Mouse (Mus musculus) left cerebral cortex, adult 18-20 months (tissue): ENCODE data around the gene Acvrl1. TPM values are rescaled to one million over a fixed set of nuclear protein-coding genes. Genes with fewer than 3 reads are reported as not detected.

Source experiments
- DNase-seq, 2 experiments: peaks; one replicate each; pipeline ENCODE4 v3.0.0; 2021 to 2022; ENCODE audit warnings: low spot score in 2 of 2, mixed read lengths in 1 of 2
- total RNA-seq, 2 experiments: library from RNA; stranded (reverse); gene quantifications; 2 replicates each; pipeline ENCODE4 v1.2.3; 2021

Gene Acvrl1
- total RNA-seq, 2 experiments from 2014 or later, result 12.1 to 14.2 TPM

DNA sequence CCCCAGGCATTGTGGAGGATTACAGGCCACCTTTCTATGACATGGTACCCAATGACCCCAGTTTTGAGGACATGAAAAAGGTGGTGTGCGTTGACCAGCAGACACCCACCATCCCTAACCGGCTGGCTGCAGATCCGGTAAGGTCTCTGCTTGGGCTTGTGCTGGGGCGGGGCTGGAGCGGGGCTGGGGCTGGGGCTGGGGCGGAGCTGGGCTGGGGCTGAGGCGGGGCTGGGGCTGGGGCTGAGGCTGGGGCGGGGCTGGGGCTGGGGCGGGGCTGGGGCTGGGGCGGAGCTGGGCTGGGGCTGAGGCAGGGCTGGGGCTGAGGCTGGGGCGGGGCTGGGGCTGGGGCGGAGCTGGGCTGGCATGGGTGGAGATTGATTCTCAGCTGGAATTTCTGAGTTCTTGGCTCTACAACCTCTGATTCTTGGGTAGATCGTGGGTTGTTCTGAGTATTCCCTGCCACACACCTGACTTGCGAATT lies 12.8 kb downstream of the Acvrl1 start:
- no peak for DNase-seq

DNA sequence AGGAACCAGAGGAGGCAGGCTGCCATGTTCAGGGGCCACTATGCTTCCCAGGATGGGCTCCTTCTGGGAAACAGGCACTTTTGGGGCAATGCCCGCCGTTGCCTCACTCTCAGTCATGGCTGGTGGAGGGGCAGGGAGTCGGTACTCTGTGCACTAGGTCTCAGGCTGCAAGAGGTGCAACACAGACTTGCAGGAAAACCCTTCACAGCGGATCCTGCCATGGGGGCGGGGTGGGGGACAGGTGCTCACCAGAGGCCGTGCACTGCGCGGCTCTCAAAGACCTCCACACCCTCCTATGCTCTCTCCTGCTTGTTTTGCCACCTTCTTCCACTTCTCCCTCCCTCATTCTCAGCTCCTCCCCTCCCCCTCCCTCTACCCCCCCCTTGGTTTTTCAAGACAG lies 14.3 kb downstream of the Acvrl1 start:
- no peak for DNase-seq

DNA sequence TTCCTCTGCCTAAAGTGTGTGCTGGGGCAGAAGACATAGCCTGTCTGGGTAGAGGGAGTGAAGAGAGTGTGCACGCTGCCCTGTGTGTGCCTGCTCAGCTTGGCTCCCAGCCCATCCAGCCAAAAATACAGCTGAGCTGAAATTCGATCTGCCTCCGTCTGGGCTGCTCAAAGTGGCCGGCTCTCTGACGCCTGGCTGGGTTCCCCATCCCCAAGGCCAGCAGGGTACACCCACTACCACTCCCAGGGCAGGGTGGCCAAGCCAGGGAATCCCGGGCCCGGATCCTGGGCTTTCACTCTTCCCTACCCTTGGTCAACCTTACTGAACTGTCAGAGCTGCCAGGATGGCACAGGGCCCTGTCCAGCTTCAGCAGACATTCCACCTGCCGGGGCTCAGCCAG lies 15.2 kb downstream of the Acvrl1 start:
- peak in 1 of 2 experiments; percentile 51 for DNase-seq

DNA sequence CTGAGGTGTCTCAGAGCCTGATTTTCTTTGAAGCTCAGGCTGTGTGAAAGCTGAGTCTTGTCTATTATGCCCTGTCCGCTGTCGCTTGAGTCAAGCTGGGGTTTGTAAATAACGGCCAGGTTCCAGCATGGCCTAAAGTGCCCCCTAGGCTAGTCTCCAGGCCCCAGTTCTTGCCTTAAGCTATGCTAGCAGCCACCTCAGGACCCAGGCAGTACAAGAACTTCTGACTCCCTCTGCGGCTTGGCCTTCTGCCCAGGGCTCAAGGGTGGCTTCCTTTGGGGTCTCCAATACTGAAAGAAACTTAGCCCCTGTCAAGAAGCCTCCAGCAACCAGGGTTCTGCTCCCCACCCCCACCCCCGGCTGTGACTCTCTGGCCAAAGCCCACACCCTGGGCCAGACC lies 15.9 kb downstream of the Acvrl1 start:
- DNase-seq, result no peak

DNA sequence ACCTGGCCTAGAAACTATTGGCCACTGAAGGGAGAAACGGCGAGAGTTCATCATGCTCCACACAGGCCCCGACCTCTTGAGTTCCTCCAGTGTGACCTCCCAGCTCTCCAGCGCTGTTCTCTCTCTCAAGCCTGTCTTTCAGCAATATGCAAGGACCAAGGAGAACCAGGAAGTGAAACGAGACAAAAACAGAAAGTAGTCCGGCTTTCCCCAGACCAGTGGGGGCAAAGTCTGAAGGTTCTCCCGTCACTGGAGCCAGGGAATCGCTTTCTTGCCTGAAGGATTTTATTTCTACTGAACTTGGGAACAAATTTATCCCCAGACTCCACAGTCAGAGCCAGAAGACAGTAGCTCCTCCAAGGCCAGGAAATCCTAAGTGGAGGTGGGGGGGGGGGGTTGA lies 16.5 kb downstream of the Acvrl1 start:
- DNase-seq, result no peak

DNA sequence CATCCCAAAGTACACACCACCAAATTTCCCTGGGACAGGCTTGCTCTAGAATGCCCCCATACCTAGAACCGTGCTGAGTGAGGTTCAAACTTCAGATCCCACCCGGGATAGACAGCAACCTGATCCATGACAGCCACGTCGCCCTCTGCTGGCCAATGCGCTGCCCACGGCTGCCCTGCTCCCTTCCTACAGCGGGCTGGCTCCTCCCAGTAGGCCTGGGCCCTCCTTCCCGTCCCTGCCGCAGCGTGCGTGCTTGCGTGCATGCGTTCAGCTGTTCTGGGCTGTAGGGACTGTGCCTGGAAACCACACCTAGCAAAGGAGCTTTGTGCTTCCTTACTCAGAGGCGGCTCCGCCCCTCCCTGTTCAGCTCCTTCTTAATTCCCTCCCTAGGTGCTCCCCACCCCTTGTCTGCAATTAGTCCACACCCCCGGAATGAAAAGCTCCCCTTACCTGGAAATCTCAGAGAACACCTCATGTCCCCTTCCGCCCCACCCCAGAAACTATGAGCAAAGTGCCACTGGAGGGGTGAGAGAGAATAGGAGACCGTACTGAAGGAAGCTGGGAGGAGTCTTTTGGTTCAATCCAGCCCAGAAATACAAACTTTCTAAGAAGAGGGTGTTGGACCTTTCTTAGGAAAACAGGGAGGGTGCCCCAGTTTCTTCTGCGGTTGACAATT lies 17.2 kb downstream of the Acvrl1 start:
- DNase-seq, result peak; percentile 90 to 94

DNA sequence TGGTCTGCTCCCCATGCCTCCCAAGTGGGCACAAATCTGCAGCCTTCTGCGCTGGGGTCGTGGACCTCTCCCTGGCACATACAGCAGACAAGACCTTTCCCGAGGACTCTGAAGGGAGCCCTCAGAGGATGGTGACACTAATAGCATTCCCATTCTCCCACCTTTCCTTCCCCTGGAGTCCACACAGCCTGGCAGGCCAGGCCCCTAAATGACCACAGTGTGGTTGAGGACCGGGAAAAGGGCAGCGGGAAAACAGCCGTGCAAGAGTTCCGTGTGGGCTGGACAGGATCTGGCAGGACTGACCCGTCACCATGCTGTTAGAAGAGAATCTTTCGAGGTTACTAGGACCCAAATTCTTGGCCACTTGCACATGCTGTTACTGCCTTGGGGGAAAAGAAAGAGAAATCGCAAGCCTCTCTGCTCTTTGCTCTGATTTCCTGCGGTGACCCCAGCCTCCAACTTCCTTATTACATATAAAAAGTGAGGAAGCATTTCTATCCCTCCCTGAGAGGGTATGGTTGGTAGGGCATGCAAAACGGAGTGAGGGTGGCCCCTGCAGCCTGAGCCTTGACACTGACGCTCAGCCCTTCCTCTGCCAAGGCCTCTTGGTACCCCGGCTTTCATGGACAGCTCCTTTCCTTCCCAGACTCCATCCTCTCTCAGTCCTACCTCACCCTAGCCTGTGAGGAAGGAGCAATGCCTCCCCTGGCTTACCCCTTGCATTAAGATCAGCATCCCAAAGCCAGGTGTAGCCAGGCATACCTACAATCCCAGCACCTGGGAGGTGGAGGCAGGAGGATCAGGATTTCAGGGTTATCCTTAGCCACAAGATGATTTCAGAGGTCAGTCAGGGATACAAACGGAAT lies 18.0 kb downstream of the Acvrl1 start:
- DNase-seq, result no peak

DNA sequence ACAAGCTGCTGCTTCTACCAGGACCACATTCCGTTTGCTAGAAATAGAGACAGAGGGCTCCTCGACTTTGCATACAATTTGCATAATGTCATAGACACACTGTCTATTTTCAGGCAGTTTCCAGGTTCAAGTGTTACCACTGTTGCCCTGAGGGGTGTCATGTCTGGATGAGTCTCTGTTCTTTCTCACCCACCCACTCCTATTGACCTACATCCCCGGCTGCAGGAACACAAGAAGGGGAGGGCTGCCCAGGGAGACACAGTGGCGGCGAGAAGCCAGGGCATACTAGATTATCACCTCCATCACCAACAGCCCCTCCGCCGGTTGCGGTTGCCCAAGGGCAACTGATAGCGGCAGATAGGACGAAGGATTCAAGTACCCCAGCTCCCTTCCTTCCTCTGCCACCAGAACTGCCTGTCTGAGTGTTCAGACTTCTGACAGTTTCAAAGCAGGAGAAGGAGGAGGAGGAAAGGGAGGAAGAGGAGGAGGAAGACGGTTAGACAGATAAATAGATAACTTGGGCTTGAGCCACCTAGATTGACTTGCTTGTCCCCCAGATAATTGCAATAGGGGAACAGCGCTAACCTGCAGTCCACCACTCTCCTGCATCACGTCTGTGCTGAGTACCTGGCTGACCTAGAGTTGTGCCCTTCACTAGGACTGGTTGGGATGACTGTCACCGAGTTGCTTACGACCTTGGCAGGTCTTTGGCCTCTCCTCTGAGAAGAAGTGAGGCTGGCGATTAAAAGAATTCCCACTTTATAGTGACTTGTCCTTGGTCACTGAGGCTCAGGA lies 19.0 kb downstream of the Acvrl1 start:
- no peak for DNase-seq

DNA sequence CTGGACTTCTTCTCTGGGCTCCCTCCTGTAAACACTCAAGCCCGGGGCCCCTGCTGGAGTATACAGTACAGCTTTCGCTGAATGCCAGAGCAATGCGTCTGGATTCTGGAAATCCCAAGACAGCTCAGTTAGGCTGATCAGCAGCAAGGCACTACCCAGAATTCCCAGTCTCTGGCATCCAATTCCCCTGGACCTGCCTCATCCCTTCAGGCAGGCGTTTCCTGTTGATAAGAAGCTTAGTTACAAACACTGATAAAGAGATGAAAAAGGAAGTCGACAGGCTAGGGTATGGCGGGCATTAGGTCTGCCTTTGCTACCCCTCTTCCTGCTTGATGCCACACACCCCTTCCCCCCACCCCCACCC lies 19.6 kb downstream of the Acvrl1 start:
- no peak for DNase-seq

DNA sequence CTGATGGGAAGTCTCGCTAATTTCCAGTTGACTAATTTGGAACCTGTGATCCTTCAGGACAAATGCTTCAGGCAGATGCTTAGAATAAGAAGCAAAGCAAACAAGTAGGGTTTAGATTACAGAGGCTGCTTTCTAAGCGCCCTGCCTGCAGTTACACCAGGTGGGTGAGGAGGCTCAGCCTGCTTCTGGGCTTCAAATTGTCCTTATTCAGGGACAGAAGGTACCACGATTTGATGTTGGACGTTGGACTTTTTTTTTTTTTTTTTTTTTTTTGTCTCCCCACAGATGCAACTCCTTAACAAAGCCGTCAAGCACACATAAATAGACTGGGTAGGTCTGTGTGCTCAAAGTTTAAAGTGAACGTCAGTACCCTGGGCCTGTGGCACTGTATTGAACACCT lies 20.3 kb downstream of the Acvrl1 start:
- no peak for DNase-seq

DNA sequence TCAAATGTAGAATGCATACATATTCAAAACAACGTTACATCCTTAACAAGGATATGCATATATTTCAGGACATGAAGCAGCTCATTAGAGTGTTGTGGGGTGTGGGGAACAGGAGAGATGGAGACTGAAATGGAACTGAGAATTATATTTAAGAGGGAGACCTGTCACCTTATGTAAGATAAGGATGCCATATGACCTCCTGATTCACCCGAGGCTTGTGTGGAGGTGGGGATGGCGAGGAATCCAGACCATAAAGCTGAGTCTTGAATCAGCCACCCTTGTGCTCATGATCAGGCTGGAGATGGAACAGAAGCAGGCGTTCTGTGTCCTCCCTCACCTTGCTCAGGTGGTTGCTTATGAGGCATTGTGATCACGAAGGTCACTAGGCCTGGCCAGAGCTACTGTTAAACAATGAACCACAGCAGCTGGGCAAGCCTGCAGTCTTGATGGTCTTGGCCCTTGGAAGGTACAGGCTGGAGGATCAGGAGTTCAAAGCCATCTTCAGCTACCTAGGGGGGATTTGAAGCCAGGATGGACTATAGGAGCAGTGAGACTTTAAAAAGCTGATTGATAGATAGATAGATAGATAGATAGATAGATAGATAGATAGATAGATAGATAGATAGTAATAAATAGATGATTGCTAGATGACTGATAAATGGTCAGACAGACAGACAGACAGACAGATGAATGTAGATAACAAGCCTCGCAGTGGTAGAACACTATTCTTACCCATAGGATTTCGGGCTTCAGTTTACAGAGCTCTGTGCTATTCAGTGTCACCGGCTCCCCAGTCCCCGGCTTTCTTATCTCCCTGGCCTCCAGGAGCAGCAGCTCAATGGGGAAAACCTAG lies 23.3 kb downstream of the Acvrl1 start:
- DNase-seq, result no peak

DNA sequence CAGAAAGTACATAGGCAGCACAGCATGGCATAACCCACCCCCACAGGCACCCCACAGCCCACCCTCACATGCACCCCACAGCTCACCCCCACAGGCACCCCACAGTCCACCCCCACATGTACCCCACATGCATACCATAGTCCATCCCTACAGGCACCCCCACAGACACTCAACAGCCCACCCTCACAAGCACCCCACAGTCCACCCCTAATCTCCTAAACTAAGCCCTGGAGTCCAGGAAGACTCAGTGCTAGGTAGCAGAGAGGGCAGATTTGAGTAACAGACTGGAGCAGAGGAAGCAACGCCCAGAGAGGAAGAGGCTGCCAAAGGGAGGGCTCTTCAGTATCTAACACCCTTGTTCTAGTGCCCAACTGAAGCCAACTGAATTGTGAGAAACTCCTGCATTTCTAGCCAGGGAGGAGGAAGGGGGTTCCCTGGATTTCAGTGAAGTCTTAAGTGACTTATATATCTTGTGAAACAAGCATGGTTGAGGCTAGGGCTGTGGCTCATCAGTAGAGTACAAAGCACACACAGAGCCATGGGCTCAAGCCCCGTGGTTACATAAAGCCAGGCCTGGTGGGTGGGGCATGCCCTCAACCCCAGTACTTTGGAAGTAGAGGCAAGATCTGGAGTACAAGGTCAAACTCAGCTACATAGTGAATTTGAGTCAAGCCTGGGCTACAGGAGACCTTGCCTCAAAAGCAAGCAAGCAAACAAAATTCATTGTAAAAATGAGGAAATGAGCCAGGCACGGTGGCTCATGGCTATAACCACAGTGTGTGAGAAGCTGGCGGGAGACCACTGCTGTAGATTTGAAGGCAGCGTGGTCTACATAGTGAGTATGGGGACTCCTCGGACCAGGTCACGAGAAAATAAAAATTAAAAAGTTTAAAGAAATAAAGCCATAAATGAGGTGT lies 26.6 kb downstream of the Acvrl1 start:
- no peak for DNase-seq

DNA sequence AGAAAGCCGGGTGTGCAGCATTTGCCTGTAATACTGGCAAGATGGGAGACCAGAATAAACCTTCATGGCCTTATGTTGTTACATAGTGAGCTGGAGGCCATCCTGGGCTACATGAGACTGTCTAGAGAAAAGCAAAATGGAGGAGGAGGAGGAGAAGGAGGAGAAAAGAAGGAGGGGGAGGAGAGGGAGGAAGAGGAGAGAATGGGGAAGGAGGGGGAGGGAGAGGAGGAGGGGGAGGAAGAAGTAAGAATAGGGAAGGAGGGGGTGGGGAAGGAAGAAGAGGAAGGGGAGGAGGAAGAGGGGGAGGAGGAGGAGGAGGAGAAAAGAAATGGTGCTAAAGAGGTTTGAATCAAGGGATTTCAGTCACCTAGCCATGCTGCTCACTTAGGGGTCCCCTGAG lies 31.8 kb downstream of the Acvrl1 start:
- DNase-seq, result no peak

DNA sequence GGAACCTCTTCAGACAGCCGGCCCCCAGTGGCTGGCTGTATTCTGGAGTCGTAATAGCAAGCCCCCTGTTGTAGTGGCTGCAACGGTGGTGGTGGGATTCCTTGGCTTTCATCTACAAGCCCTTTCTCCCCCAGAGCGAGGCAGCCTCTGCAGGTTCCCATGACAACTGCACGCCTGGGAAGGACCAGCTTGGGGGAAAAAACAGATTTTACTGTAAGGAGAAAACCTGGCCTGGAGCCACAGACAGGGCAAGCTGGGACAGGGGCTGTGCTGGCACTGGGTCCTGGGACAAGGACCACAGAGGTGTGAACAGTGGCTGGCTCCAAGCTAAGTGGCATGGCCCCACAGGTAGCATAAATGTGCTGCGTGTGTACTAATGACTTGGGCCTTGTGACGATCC lies 32.3 kb downstream of the Acvrl1 start:
- peak in 1 of 2 experiments; percentile 53 for DNase-seq

DNA sequence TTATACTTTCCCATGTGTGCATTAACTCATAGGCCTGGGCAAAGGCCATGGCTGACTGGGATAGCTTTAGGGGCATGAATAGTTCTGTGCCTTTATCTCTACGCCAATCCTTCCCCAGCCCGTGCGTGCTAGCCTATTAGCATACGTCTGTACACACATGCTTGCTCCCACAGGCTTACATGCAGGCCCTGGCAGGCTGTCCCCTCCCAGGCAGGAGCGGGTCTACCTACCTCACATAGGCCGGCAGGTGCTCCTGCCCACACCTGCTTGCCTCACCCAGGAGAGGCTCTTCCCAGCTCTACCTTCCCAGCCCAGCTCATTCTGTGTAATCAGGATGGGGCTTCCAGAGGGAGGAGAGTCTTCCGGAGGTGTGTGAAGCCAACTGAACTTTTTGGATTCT lies 33.2 kb downstream of the Acvrl1 start:
- no peak for DNase-seq

DNA sequence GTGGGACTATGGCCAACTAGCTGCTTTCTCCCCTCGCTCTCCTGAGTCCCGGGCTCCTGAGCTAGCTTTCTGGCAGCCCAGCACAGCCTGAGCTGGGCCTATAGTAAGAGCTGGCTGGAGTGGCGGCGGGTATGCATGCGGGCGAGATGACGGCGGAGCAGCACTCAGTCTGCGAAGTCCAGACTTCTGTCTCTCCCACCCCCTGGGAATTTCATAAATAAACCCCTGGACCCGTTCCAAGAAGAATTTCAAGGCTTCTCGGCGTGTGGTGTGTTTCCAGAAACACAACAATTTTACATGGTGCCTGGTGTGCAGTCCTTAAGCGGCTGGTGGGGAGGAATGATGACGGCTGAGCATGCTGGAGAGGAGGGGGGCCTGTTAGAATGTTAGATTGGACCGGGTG lies 34.7 kb downstream of the Acvrl1 start:
- DNase-seq, result no peak

DNA sequence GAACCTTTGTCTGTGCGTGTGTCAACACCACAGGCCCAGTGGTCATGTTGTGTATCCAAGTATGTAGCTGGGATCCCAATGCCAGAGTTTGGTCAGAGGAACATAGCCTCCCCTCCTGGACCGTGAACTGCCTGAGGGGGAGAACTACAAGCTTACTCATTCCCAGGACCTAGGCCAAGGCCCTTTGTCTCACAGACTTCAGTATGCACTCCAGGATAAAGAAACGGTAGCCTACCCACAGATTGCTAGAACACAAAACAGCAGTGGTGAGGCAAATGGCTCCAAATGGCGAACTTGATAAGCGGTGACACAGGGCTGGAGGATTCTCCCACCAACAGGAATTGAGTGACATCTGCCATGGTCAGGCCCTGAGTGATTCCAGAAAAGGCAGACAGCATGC lies 35.5 kb downstream of the Acvrl1 start:
- DNase-seq, result no peak

DNA sequence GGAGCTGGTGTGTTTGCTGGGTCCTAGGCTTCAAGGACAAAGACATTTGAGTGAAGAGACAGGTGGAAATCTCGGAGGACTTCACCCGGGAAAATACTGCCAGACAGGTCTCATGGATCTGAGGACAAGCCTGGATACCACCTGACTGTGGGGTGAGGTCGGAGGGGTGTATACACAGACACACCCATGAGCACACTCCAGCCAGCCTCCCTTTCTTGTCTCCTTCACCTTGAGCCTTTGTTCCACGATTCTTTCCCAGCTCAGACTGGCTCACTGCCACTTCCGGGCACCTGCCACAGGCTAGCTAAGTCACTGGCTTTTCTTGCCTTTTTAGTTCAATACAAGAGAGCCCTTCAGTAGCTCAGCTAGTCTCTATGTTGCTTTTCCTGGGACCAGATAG lies 36.0 kb downstream of the Acvrl1 start:
- DNase-seq, result no peak

DNA sequence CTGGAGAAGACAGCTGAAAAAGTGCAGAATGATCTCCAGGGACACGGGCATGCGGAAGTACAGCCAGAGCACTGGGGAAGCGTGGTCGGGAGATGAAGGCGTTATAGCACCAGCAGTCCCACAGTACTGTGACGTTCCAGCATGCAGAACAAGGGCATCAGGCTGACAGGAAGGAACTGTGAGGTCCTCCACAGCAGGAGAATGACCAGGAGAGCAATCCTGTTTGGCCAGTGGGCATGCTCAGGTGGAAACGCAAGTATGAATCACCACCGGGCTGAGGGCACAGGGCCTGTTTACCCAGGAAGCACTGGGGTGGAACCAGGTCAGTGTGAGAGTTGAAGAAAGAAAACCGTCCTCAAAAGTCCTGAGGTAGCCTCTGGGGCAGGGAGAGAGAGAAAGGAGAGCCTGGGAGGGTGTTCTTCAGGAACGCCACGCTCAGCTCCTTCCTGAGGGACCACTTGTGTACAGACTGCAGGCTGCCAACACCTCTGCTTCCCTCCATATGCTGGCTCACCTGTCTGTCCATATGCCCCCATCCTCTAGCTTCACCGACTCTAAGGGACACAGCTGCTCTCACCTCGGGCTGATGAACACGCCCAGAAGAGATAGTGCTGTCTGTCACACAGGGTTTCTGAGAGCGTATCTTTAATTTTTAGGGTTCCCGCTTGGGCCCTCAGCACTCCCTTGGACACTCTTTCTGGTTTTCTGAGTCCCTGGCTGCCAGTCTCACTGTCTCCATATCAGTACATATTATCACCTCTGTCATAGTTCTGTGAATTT lies 37.5 kb downstream of the Acvrl1 start:
- no peak for DNase-seq
